Mouse (Mus musculus): ENCODE measurements around the gene Ypel2. TPM values are rescaled to one million over a fixed set of nuclear protein-coding genes. Genes with fewer than 3 reads are reported as not detected.
A peak's percentile ranks its signal among the peaks of the same experiment; 100 is the strongest.

Ypel2 gene
- polyA plus RNA-seq, 1 experiment from 2014 or later = 7.9 TPM

GRCm38 (mm10) chr11:86994330-86994729 lies 823 bp upstream of the Ypel2 start:
- H3K9ac ChIP-seq = no peak overlapping the region
- 19% methylated on average over 6 of the region's 6 CpGs for WGBS
- no peaks in the 10 kb centered on the region for H3K27me3 ChIP-seq
- ATAC-seq (ENCODE audit: insufficient number of reproducible peaks, low FRiP score, low TSS enrichment, low read depth) = no peak
- H3K36me3 ChIP-seq = no peaks in the 10 kb centered on the region
- H3K4me3 ChIP-seq = peak overlapping the region; percentile 98
- H3K4me1 ChIP-seq = peaks cover 30% of the 10 kb centered on the region
- peak overlapping the region; percentile 92 for H3K27ac ChIP-seq
- no peaks in the 10 kb centered on the region for H3K9me3 ChIP-seq
- H3K4me2 ChIP-seq = peak overlapping the region; percentile 88

GRCm38 (mm10) chr11:86992461-86992988 lies 982 bp downstream of the Ypel2 start:
- peak overlapping the region; percentile 98 for H3K4me3 ChIP-seq
- no peaks in the 10 kb centered on the region for H3K9me3 ChIP-seq
- no peaks in the 10 kb centered on the region for H3K36me3 ChIP-seq
- peaks cover 30% of the 10 kb centered on the region for H3K4me1 ChIP-seq
- under 1% methylated on average over 13 of the region's 13 CpGs for WGBS
- no peak for ATAC-seq (ENCODE audit: insufficient number of reproducible peaks, low FRiP score, low TSS enrichment, low read depth)
- peak overlapping the region; percentile 81 for H3K9ac ChIP-seq
- no peaks in the 10 kb centered on the region for H3K27me3 ChIP-seq
- peak overlapping the region; percentile 88 for H3K4me2 ChIP-seq
- peak overlapping the region; percentile 92 for H3K27ac ChIP-seq

GRCm38 (mm10) chr11:86991241-86991640 lies 2.3 kb downstream of the Ypel2 start:
- 91% methylated on average over 4 of the region's 4 CpGs for WGBS
- Histone ChIP-seq H3K9ac (no peak overlapping the region), H3K4me1 (peaks cover 30% of the 10 kb centered on the region), H3K36me3 (no peaks in the 10 kb centered on the region), H3K27ac (no peak overlapping the region), H3K4me3 (no peak overlapping the region), H3K27me3 (no peaks in the 10 kb centered on the region), H3K9me3 (no peaks in the 10 kb centered on the region), H3K4me2 (peak overlapping the region; percentile 88; the same call in 1 of the 2 replicates)
- ATAC-seq (ENCODE audit: insufficient number of reproducible peaks, low FRiP score, low TSS enrichment, low read depth) = no peak

- H3K36me3 ChIP-seq = no peaks in the 10 kb centered on the region
- no peak for ATAC-seq (ENCODE audit: insufficient number of reproducible peaks, low FRiP score, low TSS enrichment, low read depth)
- no peaks in the 10 kb centered on the region for H3K9me3 ChIP-seq
- WGBS = 53% methylated on average over 3 of the region's 3 CpGs
- no peak overlapping the region for H3K4me2 ChIP-seq
- H3K4me1 ChIP-seq = peaks cover 30% of the 10 kb centered on the region
- 0 out of 2 replicates have a peak overlapping the region, but pooled peaks have one; percentile 4 for H3K27ac ChIP-seq
- no peak overlapping the region for H3K9ac ChIP-seq
- H3K4me3 ChIP-seq = no peak overlapping the region
- no peaks in the 10 kb centered on the region for H3K27me3 ChIP-seq
These were observed 3.2 kb downstream of the Ypel2 start for GRCm38 (mm10) chr11:86990309-86990708.

- Histone ChIP-seq H3K27ac (no peak overlapping the region), H3K9me3 (no peaks in the 10 kb centered on the region), H3K4me1 (peaks cover 16% of the 10 kb centered on the region), H3K27me3 (no peaks in the 10 kb centered on the region), H3K36me3 (no peaks in the 10 kb centered on the region), H3K4me3 (no peak overlapping the region), H3K9ac (no peak overlapping the region), H3K4me2 (no peak overlapping the region)
- ATAC-seq (ENCODE audit: insufficient number of reproducible peaks, low FRiP score, low TSS enrichment, low read depth) = no peak
- 71% methylated on average over 3 of the region's 3 CpGs for WGBS
These were observed 8.5 kb downstream of the Ypel2 start for GRCm38 (mm10) chr11:86984990-86985389.

GRCm38 (mm10) chr11:86983056-86983455 lies 10.5 kb downstream of the Ypel2 start:
- WGBS = 59% methylated on average over 6 of the region's 6 CpGs
- ATAC-seq (ENCODE audit: insufficient number of reproducible peaks, low FRiP score, low TSS enrichment, low read depth) = no peak
- Histone ChIP-seq H3K9me3 (no peaks in the 10 kb centered on the region), H3K4me2 (no peak overlapping the region), H3K4me3 (no peak overlapping the region), H3K9ac (no peak overlapping the region), H3K27me3 (no peaks in the 10 kb centered on the region), H3K4me1 (peaks cover 18% of the 10 kb centered on the region), H3K36me3 (no peaks in the 10 kb centered on the region), H3K27ac (no peak overlapping the region)

GRCm38 (mm10) chr11:86981229-86981791 lies 12.2 kb downstream of the Ypel2 start:
- ATAC-seq (ENCODE audit: insufficient number of reproducible peaks, low FRiP score, low TSS enrichment, low read depth) = no peak
- Histone ChIP-seq H3K36me3 (no peaks in the 10 kb centered on the region), H3K4me2 (no peak overlapping the region), H3K9ac (no peak overlapping the region), H3K4me3 (no peak overlapping the region), H3K4me1 (peaks cover 18% of the 10 kb centered on the region), H3K9me3 (no peaks in the 10 kb centered on the region), H3K27me3 (no peaks in the 10 kb centered on the region), H3K27ac (peak overlapping the region; percentile 70)
- 32% methylated on average over 5 of the region's 5 CpGs for WGBS

- no peaks in the 10 kb centered on the region for H3K9me3 ChIP-seq
- peak overlapping the region; percentile 70 for H3K27ac ChIP-seq
- no peak for ATAC-seq (ENCODE audit: insufficient number of reproducible peaks, low FRiP score, low TSS enrichment, low read depth)
- no peak overlapping the region for H3K9ac ChIP-seq
- H3K4me3 ChIP-seq = no peak overlapping the region
- 87% methylated on average over 6 of the region's 6 CpGs for WGBS
- H3K4me1 ChIP-seq = peaks cover 20% of the 10 kb centered on the region
- no peak overlapping the region for H3K4me2 ChIP-seq
- H3K27me3 ChIP-seq = no peaks in the 10 kb centered on the region
- H3K36me3 ChIP-seq = no peaks in the 10 kb centered on the region
These were observed 13.0 kb downstream of the Ypel2 start for GRCm38 (mm10) chr11:86980526-86980925.

- Histone ChIP-seq H3K4me3 (no peak overlapping the region), H3K4me2 (no peak overlapping the region), H3K9me3 (no peaks in the 10 kb centered on the region), H3K27me3 (no peaks in the 10 kb centered on the region), H3K4me1 (peaks cover 22% of the 10 kb centered on the region), H3K36me3 (no peaks in the 10 kb centered on the region), H3K9ac (no peak overlapping the region), H3K27ac (no peak overlapping the region)
- WGBS = 67% methylated on average over 7 of the region's 7 CpGs
- no peak for ATAC-seq (ENCODE audit: insufficient number of reproducible peaks, low FRiP score, low TSS enrichment, low read depth)
These were observed 13.7 kb downstream of the Ypel2 start for GRCm38 (mm10) chr11:86979799-86980198.

GRCm38 (mm10) chr11:86977242-86977641 lies 16.3 kb downstream of the Ypel2 start:
- Histone ChIP-seq H3K4me2 (no peak overlapping the region), H3K9ac (no peak overlapping the region), H3K4me3 (no peak overlapping the region), H3K9me3 (no peaks in the 10 kb centered on the region), H3K27ac (no peak overlapping the region), H3K36me3 (0 out of 2 replicates have a peak, but pooled peaks cover 4% of the 10 kb centered on the region), H3K4me1 (peaks cover 42% of the 10 kb centered on the region), H3K27me3 (no peaks in the 10 kb centered on the region)
- WGBS = 95% methylated on average over 5 of the region's 5 CpGs
- ATAC-seq (ENCODE audit: insufficient number of reproducible peaks, low FRiP score, low TSS enrichment, low read depth) = no peak

- Histone ChIP-seq H3K4me2 (no peak overlapping the region), H3K4me3 (no peak overlapping the region), H3K4me1 (peaks cover 38% of the 10 kb centered on the region), H3K36me3 (0 out of 2 replicates have a peak, but pooled peaks cover 6% of the 10 kb centered on the region), H3K27ac (no peak overlapping the region), H3K9ac (no peak overlapping the region), H3K27me3 (no peaks in the 10 kb centered on the region), H3K9me3 (no peaks in the 10 kb centered on the region)
- WGBS = 66% methylated on average over 3 of the region's 3 CpGs
- ATAC-seq (ENCODE audit: insufficient number of reproducible peaks, low FRiP score, low TSS enrichment, low read depth) = no peak
These were observed 19.1 kb downstream of the Ypel2 start for GRCm38 (mm10) chr11:86974401-86974800.

GRCm38 (mm10) chr11:86973255-86973654 lies 20.3 kb downstream of the Ypel2 start:
- Histone ChIP-seq H3K9me3 (no peaks in the 10 kb centered on the region), H3K27ac (0 out of 2 replicates have a peak overlapping the region, but pooled peaks have one; percentile 35), H3K4me2 (no peak overlapping the region), H3K36me3 (0 out of 2 replicates have a peak, but pooled peaks cover 6% of the 10 kb centered on the region), H3K27me3 (no peaks in the 10 kb centered on the region), H3K4me1 (peaks cover 50% of the 10 kb centered on the region), H3K9ac (no peak overlapping the region), H3K4me3 (no peak overlapping the region)
- ATAC-seq (ENCODE audit: insufficient number of reproducible peaks, low FRiP score, low TSS enrichment, low read depth) = no peak
- 55% methylated on average over 5 of the region's 5 CpGs for WGBS

All from limb, embryonic 15.5 days (tissue).